8 mouse cellular contexts compared by ENCODE assay signal in genomic region chr3:94723637-94724036, GRCm38 (mm10). TPM values are rescaled to one million over a fixed set of nuclear protein-coding genes. Genes with fewer than 3 reads are reported as not detected.
DNase-seq lines count a peak whose midpoint lies in the region; ATAC-seq and TF ChIP-seq lines count a peak whose summit lies in the region.
"Not testable (repeated sequence)": the region's sequence is repeated elsewhere in the genome, so short reads cannot be mapped to it uniquely, and the experiment has no call there.

No protein-coding gene starts in this region.

- not testable (repeated sequence) for TF ChIP-seq EP300 in lung, postnatal 0 days (IDR thresholded peaks at IDR 0.05)

- not testable (repeated sequence) for H3K9ac ChIP-seq in lung, postnatal 0 days (replicated peaks; ENCODE audit: low read depth)

- not testable (repeated sequence) for H3K9me3 ChIP-seq in lung, postnatal 0 days (ENCODE audit: low read length)

- H3K27me3 ChIP-seq in lung, postnatal 0 days (replicated peaks; ENCODE audit: insufficient read depth, low read length), result not testable (repeated sequence)

- not testable (repeated sequence) for H3K4me3 ChIP-seq in lung, postnatal 0 days (ENCODE audit: low read depth, low read length)

- not testable (repeated sequence) for H3K4me1 ChIP-seq in lung, postnatal 0 days (ENCODE audit: insufficient read depth, low read depth, low read length)

- not testable (repeated sequence) for H3K4me2 ChIP-seq in lung, postnatal 0 days (replicated peaks; ENCODE audit: low read depth, low read length)

- ATAC-seq in lung, postnatal 0 days, result not testable (repeated sequence)

- H3K36me3 ChIP-seq in lung, postnatal 0 days (ENCODE audit: insufficient read depth, low read length), result not testable (repeated sequence)

- 19% methylated on average over 2 of the region's 2 CpGs for WGBS in lung, postnatal 0 days

- peak; percentile 40 for TF ChIP-seq CTCF in lung, postnatal 0 days (IDR thresholded peaks at IDR 0.05)

- H3K27ac ChIP-seq in lung, postnatal 0 days (ENCODE audit: low read length), result not testable (repeated sequence)

- peak; percentile 68 for DNase-seq in 3T3-L1 (ENCODE audit: low read depth, low spot score)
- DNase-seq in NIH3T3 (ENCODE audit: low read depth), result peak; percentile 60
- DNase-seq in cerebellum, adult 18-20 months, result peak; percentile 7
- peak; percentile 20 to 23 for DNase-seq in frontal cortex, postnatal 36 days (ENCODE audit: low spot score in 2 of 2)
- DNase-seq in kidney, adult 18-20 months, result peak; percentile 24
- DNase-seq in layer of hippocampus, adult 9-11 months, result peak; percentile 7
- DNase-seq in lung, postnatal 0 days (ENCODE audit: low spot score), result not testable (repeated sequence)
- DNase-seq in right cerebral cortex, adult 2 months (ENCODE audit: low spot score in 2 of 2), result peak; percentile 13 to 25

RNA-seq across cellular contexts. Expression of gene Selenbp2, which starts 30.3 kb away (rescaled TPM):
- 7.8 and 8.5 TPM in 2 replicates for polyA plus RNA-seq in lung, postnatal 0 days (2015; fragmentation: Nextera tagmentation; extraction: Ambion mirVana)
